Mouse (Mus musculus) A20 (cell line): ENCODE data around the gene Rpl41.
A peak's percentile ranks its signal among the peaks of the same experiment; 100 is the strongest.

ENCODE experiments used
- DNase-seq: peaks from one replicate; pipeline ENCODE4 v3.0.0-alpha.2; 2011; ENCODE audit warnings: low read depth, low spot score

Gene Rpl41

GRCm38 (mm10) chr10:128548947-128549681, at the start of gene Rpl41:
TSS of gene Rpl41 (minus strand) at chr10:128549305.
- DNase-seq: peak; percentile 98

GRCm38 (mm10) chr10:128598476-128598875, 49.4 kb upstream of the Rpl41 start:
- DNase-seq: no peak

- no peak for DNase-seq
These were observed 43.7 kb upstream of the Rpl41 start for GRCm38 (mm10) chr10:128592797-128593196.

GRCm38 (mm10) chr10:128591436-128591835, 42.3 kb upstream of the Rpl41 start:
- DNase-seq: no peak

GRCm38 (mm10) chr10:128590193-128590690, 41.1 kb upstream of the Rpl41 start:
- peak; percentile 65 for DNase-seq

GRCm38 (mm10) chr10:128589464-128590192, 40.5 kb upstream of the Rpl41 start, which contains the start of gene Erbb3:
TSS of gene Erbb3 (minus strand) at chr10:128589652.
- DNase-seq: peak; percentile 80

GRCm38 (mm10) chr10:128588775-128589463, 39.8 kb upstream of the Rpl41 start:
- peak; percentile 16 for DNase-seq

GRCm38 (mm10) chr10:128588136-128588535, 39.0 kb upstream of the Rpl41 start:
- DNase-seq: no peak

- DNase-seq: no peak
These were observed 38.6 kb upstream of the Rpl41 start for GRCm38 (mm10) chr10:128587697-128588096.

GRCm38 (mm10) chr10:128587120-128587519, 38.0 kb upstream of the Rpl41 start:
- DNase-seq: no peak

GRCm38 (mm10) chr10:128586546-128586945, 37.4 kb upstream of the Rpl41 start:
- DNase-seq: no peak

- DNase-seq: no peak
These were observed 35.3 kb upstream of the Rpl41 start for GRCm38 (mm10) chr10:128584386-128584785.

- DNase-seq: no peak
These were observed 34.5 kb upstream of the Rpl41 start for GRCm38 (mm10) chr10:128583644-128584043.

GRCm38 (mm10) chr10:128579731-128580130, 30.6 kb upstream of the Rpl41 start:
- DNase-seq: no peak

- DNase-seq: no peak
These were observed 30.2 kb upstream of the Rpl41 start for GRCm38 (mm10) chr10:128579298-128579697.

GRCm38 (mm10) chr10:128578330-128578729, 29.2 kb upstream of the Rpl41 start:
- peak; percentile 86 for DNase-seq

- peak; percentile 45 for DNase-seq
These were observed 26.0 kb upstream of the Rpl41 start for GRCm38 (mm10) chr10:128575063-128575462.

- DNase-seq: peak; percentile 98
These were observed 16.9 kb upstream of the Rpl41 start, which contains the start of gene Pa2g4 for GRCm38 (mm10) chr10:128565788-128566531. TSS of gene Pa2g4 (minus strand) at chr10:128565987.

GRCm38 (mm10) chr10:128565206-128565787, 16.2 kb upstream of the Rpl41 start:
- peak; percentile 77 for DNase-seq

GRCm38 (mm10) chr10:128563544-128563943, 14.4 kb upstream of the Rpl41 start:
- no peak for DNase-seq

GRCm38 (mm10) chr10:128556963-128557362, 7.9 kb upstream of the Rpl41 start:
- no peak for DNase-seq
